Mouse (Mus musculus) kidney, postnatal 0 days (tissue): ENCODE measurements around the gene Ppp1r10. TPM values are rescaled to one million over a fixed set of nuclear protein-coding genes. Genes with fewer than 3 reads are reported as not detected.

Experiments used
- ATAC-seq: fragments of 200-750 bp; cut with Nextera tagmentation; replicated peaks from 2 replicates; pipeline ENCODE4 v1.8.0; 2017; ENCODE audit warnings: low read depth, moderate number of reproducible peaks, moderate TSS enrichment, moderate library complexity; ENCODE audit not compliant: low FRiP score
- DNase-seq: peaks from one replicate; pipeline ENCODE4 v3.0.0-alpha.2; 2016; ENCODE audit warnings: low spot score
- H3K27ac ChIP-seq: fragments of 300-500 bp; sonication (generic); 2 replicates; pipeline ENCODE4 v1.5.1; 2014; ENCODE audit warnings: mild to moderate bottlenecking
- H3K27me3 ChIP-seq: fragments of 300-500 bp; sonication (generic); 2 replicates; pipeline ENCODE4 v1.6.1; 2014; ENCODE audit warnings: low read length, mixed read lengths; ENCODE audit not compliant: insufficient read depth
- H3K36me3 ChIP-seq: fragments of 300-500 bp; sonication (generic); 2 replicates; pipeline ENCODE4 v1.6.1; 2014; ENCODE audit warnings: low read length, mixed read lengths; ENCODE audit not compliant: insufficient read depth
- H3K4me1 ChIP-seq: fragments of 300-500 bp; sonication (generic); replicated peaks from 2 replicates; pipeline ENCODE4 v1.6.1; 2014; ENCODE audit warnings: antibody characterized with exemption, low read length, mixed read lengths; ENCODE audit not compliant: insufficient read depth
- H3K4me2 ChIP-seq: fragments of 300-500 bp; sonication (generic); 2 replicates; pipeline ENCODE4 v1.6.1; 2014; ENCODE audit warnings: mild to moderate bottlenecking, low read length, moderate library complexity, mixed read lengths
- H3K4me3 ChIP-seq: fragments of 300-500 bp; sonication (generic); replicated peaks from 2 replicates; pipeline ENCODE4 v1.5.1; 2014; ENCODE audit warnings: low read depth, low read length
- H3K9ac ChIP-seq: fragments of 300-500 bp; sonication (generic); 2 replicates; pipeline ENCODE4 v1.6.1; 2014; ENCODE audit warnings: low read depth, low read length
- H3K9me3 ChIP-seq: fragments of 300-500 bp; sonication (generic); replicated peaks from 2 replicates; pipeline ENCODE4 v1.6.1; 2016; ENCODE audit warnings: low read length, inconsistent platforms, mixed read lengths
- CTCF ChIP-seq: IDR thresholded peaks from 2 replicates; pipeline ENCODE4 v1.5.1; 2016; ENCODE audit warnings: antibody characterized with exemption, low read depth, mild to moderate bottlenecking, moderate library complexity
- WGBS: fragments of 180-500 bp; shearing (Covaris S2); extraction: QIAGEN DNeasy Blood & Tissue Kit; methylation state at CpG from one replicate; pipeline ENCODE4 v1.1.7; 2014; 5-methylcytosine and 5-hydroxymethylcytosine counted together
- polyA plus RNA-seq: library from polyadenylated mRNA; unstranded; fragments of >200 nt; fragmentation: Nextera tagmentation; extraction: Ambion mirVana; gene quantifications from 2 replicates; pipeline ENCODE4 v1.2.1, GENCODE M21; 2015

The Ppp1r10 gene
- polyA plus RNA-seq, 1 experiment from 2014 or later: 28.8 TPM

- Histone ChIP-seq H3K27ac (no peak overlapping the region), H3K27me3 (no peaks in the 10 kb centered on the region), H3K4me3 (no peak overlapping the region), H3K36me3 (peaks cover 25% of the 10 kb centered on the region; the same call in 1 of the 2 replicates), H3K9ac (no peak overlapping the region), H3K4me1 (peaks cover 5% of the 10 kb centered on the region), H3K4me2 (no peak overlapping the region), H3K9me3 (no peaks in the 10 kb centered on the region)
- TF ChIP-seq CTCF: no peak
- 91% methylated on average over 2 of the region's 2 CpGs for WGBS
- no peak for DNase-seq
- no peak for ATAC-seq
Measured at GRCm38 (mm10) chr17:35967621-35968020, 51.4 kb downstream of the Ppp1r10 start.

DNA sequence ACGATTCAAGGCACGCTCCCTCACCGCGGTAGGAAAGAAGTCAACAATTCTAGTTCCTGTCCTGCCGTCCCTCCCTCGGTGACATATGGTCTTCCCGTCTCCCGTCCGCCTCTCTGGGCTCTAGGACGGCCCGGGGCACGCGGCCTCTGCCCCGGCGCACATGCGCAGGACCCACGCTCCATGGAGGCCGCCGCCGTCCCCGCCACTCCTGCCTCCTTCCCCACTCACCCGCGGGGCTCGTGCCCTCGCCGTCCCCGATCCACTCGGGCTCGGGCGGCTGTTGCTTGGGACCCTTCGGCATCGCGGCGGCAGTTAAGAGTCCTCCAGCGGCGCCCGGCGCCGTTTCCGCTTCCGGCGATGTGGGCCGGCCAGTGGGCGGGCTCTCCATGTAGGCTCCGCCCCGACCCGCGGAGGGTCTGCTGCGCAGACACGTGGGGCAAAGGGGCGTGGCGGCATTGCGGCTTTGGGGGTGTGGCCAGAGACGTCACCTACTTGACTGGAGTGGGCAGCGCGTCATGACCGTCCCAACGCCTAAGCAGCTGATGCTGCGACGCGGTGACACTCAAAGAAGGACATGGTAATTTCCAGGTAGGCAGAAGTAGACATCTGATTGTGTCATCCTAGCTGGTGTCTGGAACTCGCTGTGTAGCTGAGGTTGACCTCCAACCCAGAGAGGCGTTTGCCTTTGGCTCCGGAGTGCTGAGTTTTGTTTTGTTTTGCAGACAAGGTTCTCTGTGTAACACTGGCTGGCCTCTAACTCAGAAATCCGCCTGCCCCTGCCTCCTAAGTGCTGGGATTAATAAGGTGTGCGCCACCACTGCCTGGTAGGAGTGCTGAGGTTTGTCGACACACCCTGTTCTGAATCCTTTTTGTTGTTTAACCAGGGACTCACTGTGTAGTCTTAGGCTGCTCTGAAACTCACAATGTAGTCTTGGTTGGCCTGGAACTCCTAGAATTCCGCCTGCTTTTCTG lies 53.5 kb downstream of the Ppp1r10 start, which contains the start of gene Abcf1:
TSS of gene Abcf1 (minus strand) at position 344 of the 972 bp plus-strand sequence.
- peak within 1 kb of the TSS; percentile 75 for H3K27ac ChIP-seq
- WGBS: under 1% methylated on average over 68 of the region's 68 CpGs

DNA sequence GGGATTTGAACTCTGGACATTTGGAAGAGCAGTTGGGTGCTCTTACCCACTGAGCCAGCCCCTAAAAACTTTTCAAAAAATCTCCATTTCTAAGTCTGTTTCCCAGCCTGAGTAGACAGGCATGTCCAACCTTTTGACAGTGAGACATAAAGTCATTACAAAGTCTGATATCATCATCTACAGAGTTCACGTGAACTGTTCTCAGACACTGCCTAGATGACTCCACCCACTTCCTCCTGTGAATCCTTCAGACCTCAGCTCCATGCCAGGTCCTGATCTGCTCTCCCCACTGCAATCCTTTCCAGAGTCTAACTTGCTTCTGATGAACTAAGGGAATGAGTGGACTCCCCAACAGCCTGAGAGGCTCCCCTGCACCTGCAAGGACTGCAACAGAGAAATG lies 55.9 kb downstream of the Ppp1r10 start:
- ATAC-seq (no peak), DNase-seq (no peak)
- Histone ChIP-seq H3K36me3 (no peaks in the 10 kb centered on the region; the same call in 1 of the 2 replicates), H3K4me3 (no peak overlapping the region), H3K27me3 (no peaks in the 10 kb centered on the region), H3K27ac (no peak overlapping the region), H3K9ac (no peak overlapping the region), H3K9me3 (no peaks in the 10 kb centered on the region), H3K4me1 (peaks cover 5% of the 10 kb centered on the region), H3K4me2 (no peak overlapping the region)
- 50% methylated on average over 1 of the region's 1 CpGs for WGBS
- no peak for TF ChIP-seq CTCF

More for the DNA sequence above, 53.5 kb downstream of the Ppp1r10 start, which contains the start of gene Abcf1:
- DNase-seq (peak; percentile 97), ATAC-seq (peak; percentile 94)
- Histone ChIP-seq H3K9me3 (no peaks in the 10 kb centered on the region), H3K4me3 (peak within 1 kb of the TSS; percentile 88), H3K4me2 (peak within 1 kb of the TSS; percentile 74), H3K4me1 (peaks cover 5% of the 10 kb centered on the region), H3K27me3 (no peaks in the 10 kb centered on the region), H3K36me3 (0 out of 2 replicates have a peak, but pooled peaks cover 7% of the 10 kb centered on the region), H3K9ac (peak within 1 kb of the TSS; percentile 85)
- no peak for TF ChIP-seq CTCF

DNA sequence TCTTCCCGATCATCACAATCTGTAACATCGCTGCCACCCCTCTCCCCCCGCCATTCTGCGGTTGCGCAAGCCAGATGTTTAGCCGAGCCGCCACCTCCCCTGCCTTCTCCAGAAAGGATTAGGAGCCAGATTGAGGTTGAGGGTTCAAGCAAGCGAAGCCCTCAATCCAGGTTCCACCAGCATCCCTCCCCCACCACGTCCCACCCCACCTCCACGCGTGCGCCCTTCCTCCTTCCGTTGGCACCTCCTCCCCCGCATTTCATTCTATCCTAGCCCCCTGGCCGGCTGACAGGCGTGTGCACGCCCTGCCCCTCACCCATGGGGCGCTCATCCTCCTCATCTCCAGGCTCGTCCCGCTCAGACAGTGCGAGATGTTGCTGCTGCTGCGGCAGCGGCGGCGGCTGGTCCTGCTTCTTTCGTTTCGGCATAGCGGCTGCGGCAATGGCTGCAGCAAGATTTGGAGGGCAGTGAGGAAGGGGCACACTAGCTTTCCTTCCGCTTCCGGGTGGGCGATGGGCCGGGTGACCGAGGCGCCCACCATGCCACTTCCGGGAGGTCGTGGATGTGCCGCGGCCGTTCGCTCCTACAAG lies 62.7 kb downstream of the Ppp1r10 start:
- peak; percentile 73 for ATAC-seq
- H3K9ac ChIP-seq: peak overlapping the region; percentile 71
- H3K27ac ChIP-seq: peak overlapping the region; percentile 97
- TF ChIP-seq CTCF: no peak
- H3K4me3 ChIP-seq: peak overlapping the region; percentile 95
- H3K27me3 ChIP-seq: no peaks in the 10 kb centered on the region
- peak overlapping the region; percentile 84 for H3K4me2 ChIP-seq
- under 1% methylated on average over 41 of the region's 41 CpGs for WGBS
- H3K9me3 ChIP-seq: no peaks in the 10 kb centered on the region
- peaks cover 12% of the 10 kb centered on the region; the same call in 1 of the 2 replicates for H3K4me1 ChIP-seq
- peak; percentile 91 for DNase-seq
- H3K36me3 ChIP-seq: peaks cover 16% of the 10 kb centered on the region

DNA sequence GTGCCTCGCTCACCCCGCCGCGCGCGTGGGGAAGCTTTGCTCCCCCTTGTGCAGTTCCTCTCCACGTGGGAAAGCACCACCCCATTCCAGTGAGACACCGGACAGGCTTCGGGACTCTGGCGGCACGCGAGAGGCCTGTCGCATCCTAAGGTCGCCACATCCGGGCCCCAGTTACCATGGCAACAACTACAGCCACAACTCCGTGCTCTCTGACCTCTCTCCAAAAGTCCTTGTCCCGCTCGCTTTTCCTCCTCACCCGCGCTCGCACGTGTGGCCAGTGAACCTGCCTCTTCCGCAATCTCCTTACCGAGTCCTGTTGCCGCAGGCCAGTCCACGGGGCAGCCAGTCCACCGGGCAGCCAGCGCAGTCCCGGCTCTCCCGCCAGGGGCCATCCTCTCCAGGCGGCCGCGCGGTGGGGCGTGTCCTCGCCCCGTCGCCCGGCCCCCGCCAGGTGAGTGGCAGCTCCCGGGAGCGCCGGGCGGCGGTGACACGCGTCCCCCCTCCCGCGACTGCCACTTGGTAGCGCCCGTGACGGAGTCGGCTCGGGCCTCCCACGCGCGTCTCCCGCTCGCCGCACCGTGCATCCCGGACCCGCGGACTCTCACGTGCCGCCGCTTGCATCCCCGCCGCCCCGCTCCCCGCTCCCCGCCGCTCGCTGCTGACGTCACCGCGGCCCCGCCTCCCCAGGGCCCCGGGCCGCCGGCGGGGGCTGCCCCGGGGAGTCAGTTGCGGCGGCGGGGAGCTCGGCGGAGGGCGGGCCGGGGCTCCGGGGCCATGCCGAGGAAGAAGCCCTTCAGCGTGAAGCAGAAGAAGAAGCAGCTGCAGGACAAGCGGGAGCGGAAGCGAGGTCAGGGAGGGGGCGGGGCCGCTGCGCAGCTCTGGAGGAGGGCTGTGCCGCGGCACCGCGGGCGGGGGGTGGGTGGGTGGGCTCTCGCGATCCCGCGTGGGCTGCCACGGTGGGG lies 63.4 kb downstream of the Ppp1r10 start, which contains the start of the genes Gnl1 and Prr3:
TSS of gene Gnl1 (plus strand) at position 451 of the 962 bp plus-strand sequence.
TSS of gene Prr3 (minus strand) at position 836 of the 962 bp plus-strand sequence.
- no peaks in the 10 kb centered on the region for H3K9me3 ChIP-seq
- ATAC-seq (peak; percentile 89), DNase-seq (peak; percentile 97)
- H3K4me3 ChIP-seq: peak within 1 kb of the TSS; percentile 95
- H3K4me2 ChIP-seq: peak within 1 kb of the TSS; percentile 84
- under 1% methylated on average over 99 of the region's 109 CpGs for WGBS
- peak within 1 kb of the TSS; percentile 97 for H3K27ac ChIP-seq
- H3K27me3 ChIP-seq: no peaks in the 10 kb centered on the region
- TF ChIP-seq CTCF: no peak; the same call in 1 of the 2 replicates
- H3K9ac ChIP-seq: peak within 1 kb of the TSS; percentile 71
- H3K4me1 ChIP-seq: peaks cover 12% of the 10 kb centered on the region; the same call in 1 of the 2 replicates
- peaks cover 20% of the 10 kb centered on the region for H3K36me3 ChIP-seq
